Mouse (Mus musculus) CH12.LX (cell line): ENCODE measurements around the gene Irf3. TPM values are rescaled to one million over a fixed set of nuclear protein-coding genes. Genes with fewer than 3 reads are reported as not detected.

Experiments
- DNase-seq: peaks from one replicate; pipeline ENCODE4 v3.0.0-alpha.2; 2013; ENCODE audit errors: extremely low read depth
- H3K27ac ChIP-seq: 2 replicates; pipeline ENCODE4 v1.5.1; 2012; ENCODE audit warnings: low read depth, mild to moderate bottlenecking, control low read depth, moderate library complexity; ENCODE audit not compliant: insufficient read depth
- H3K27me3 ChIP-seq: replicated peaks from 2 replicates; pipeline ENCODE3; 2012; ENCODE audit warnings: inconsistent platforms
- H3K36me3 ChIP-seq, 2 experiments: replicated peaks in 1 of 2; 2 replicates each; pipeline versions ENCODE3 to v1.6.1; 2012; ENCODE audit warnings: inconsistent platforms in 1 of 2, low read length in 1 of 2, mild to moderate bottlenecking in 1 of 2, mixed read lengths in 1 of 2, moderate library complexity in 1 of 2; ENCODE audit not compliant: control insufficient read depth in 1 of 2, insufficient read depth in 1 of 2
- H3K4me1 ChIP-seq, 2 experiments: 2 replicates each; pipeline ENCODE4 v1.6.1; 2012; ENCODE audit warnings: inconsistent platforms in 1 of 2, moderate library complexity in 1 of 2; ENCODE audit not compliant: insufficient read depth in 2 of 2, control insufficient read depth in 1 of 2
- H3K4me2 ChIP-seq: 2 replicates; pipeline ENCODE4 v1.6.1; 2012; ENCODE audit warnings: low read depth, mild to moderate bottlenecking, control low read depth; ENCODE audit not compliant: poor library complexity, insufficient read depth, severe bottlenecking
- H3K4me3 ChIP-seq, 3 experiments: fragments of 150-350 bp in 1 of 3; sonication (generic) in 1 of 3; replicated peaks in 1 of 3; 2 replicates each; pipeline versions ENCODE3 to v1.5.1; 2011 to 2012; ENCODE audit warnings: low read depth in 2 of 3, low read length in 2 of 3, mild to moderate bottlenecking in 2 of 3, moderate library complexity in 2 of 3, control low read depth in 1 of 3, improper control_type of control experiment in 1 of 3, inconsistent platforms in 1 of 3, mixed read lengths in 1 of 3; ENCODE audit not compliant: poor library complexity in 1 of 3
- H3K79me2 ChIP-seq: replicated peaks from 2 replicates; pipeline ENCODE4 v1.6.1; 2012; ENCODE audit warnings: mild to moderate bottlenecking, moderate library complexity; ENCODE audit not compliant: control insufficient read depth, poor library complexity, insufficient read depth, severe bottlenecking; ENCODE audit errors: extremely low read depth
- H3K9ac ChIP-seq: 2 replicates; pipeline ENCODE4 v1.6.1; 2012; ENCODE audit warnings: low read depth, mild to moderate bottlenecking, control low read depth, moderate library complexity; ENCODE audit not compliant: insufficient read depth
- H3K9me3 ChIP-seq: replicated peaks from 2 replicates; pipeline ENCODE3; 2012; ENCODE audit warnings: low read length, inconsistent platforms, mixed read lengths
- CHD1 ChIP-seq: IDR thresholded peaks from 2 replicates; pipeline ENCODE4 v1.6.1; 2012; ENCODE audit warnings: low read depth, low read length, improper control_type of control experiment, inconsistent platforms
- CHD2 ChIP-seq: IDR thresholded peaks from 2 replicates; pipeline ENCODE4 v1.6.1; 2011; ENCODE audit warnings: low read length, improper control_type of control experiment
- EP300 ChIP-seq: IDR thresholded peaks from 2 replicates; pipeline ENCODE4 v1.6.1; 2011; ENCODE audit warnings: low read length, improper control_type of control experiment
- ETS1 ChIP-seq: conservative IDR thresholded peaks from 2 replicates; pipeline ENCODE4 v1.6.1; 2012; ENCODE audit warnings: low read depth, mild to moderate bottlenecking, inconsistent platforms, low read length, improper control_type of control experiment, moderate library complexity
- GABPA ChIP-seq: IDR thresholded peaks from 2 replicates; pipeline ENCODE4 v1.6.1; 2012; ENCODE audit warnings: low read depth, low read length, improper control_type of control experiment, inconsistent platforms; ENCODE audit not compliant: insufficient replicate concordance
- JUND ChIP-seq: conservative IDR thresholded peaks from 2 replicates; pipeline ENCODE4 v1.6.1; 2011; ENCODE audit warnings: low read depth, low read length, improper control_type of control experiment
- MAFK ChIP-seq: IDR thresholded peaks from 2 replicates; pipeline ENCODE4 v1.6.1; 2011; ENCODE audit warnings: low read length, improper control_type of control experiment; ENCODE audit not compliant: insufficient replicate concordance
- MAZ ChIP-seq: IDR thresholded peaks from 2 replicates; pipeline ENCODE4 v1.6.1; 2012; ENCODE audit warnings: low read depth, mild to moderate bottlenecking, inconsistent platforms, low read length, improper control_type of control experiment, moderate library complexity
- NELFE ChIP-seq: IDR thresholded peaks from 2 replicates; pipeline ENCODE4 v1.6.1; 2011; ENCODE audit warnings: low read depth, low read length, improper control_type of control experiment
- POLR2A ChIP-seq: IDR thresholded peaks from 2 replicates; pipeline ENCODE4 v1.6.1; 2011; ENCODE audit warnings: low read depth, mild to moderate bottlenecking, improper control_type of control experiment, low read length
- RCOR1 ChIP-seq: conservative IDR thresholded peaks from 2 replicates; pipeline ENCODE4 v1.6.1; 2012; ENCODE audit warnings: low read depth, mild to moderate bottlenecking, inconsistent platforms, low read length, improper control_type of control experiment
- SIN3A ChIP-seq: IDR thresholded peaks from 2 replicates; pipeline ENCODE4 v1.6.1; 2012; ENCODE audit warnings: low read length, improper control_type of control experiment, inconsistent platforms
- SMC3 ChIP-seq: IDR thresholded peaks from 2 replicates; pipeline ENCODE4 v1.6.1; 2011; ENCODE audit warnings: low read depth, low read length, improper control_type of control experiment
- TBP ChIP-seq: conservative IDR thresholded peaks from 2 replicates; pipeline ENCODE4 v1.6.1; 2011; ENCODE audit warnings: low read depth, low read length, improper control_type of control experiment
- USF1 ChIP-seq: IDR thresholded peaks from 2 replicates; pipeline ENCODE4 v1.6.1; 2014; ENCODE audit warnings: low read depth, mild to moderate bottlenecking, inconsistent platforms, low read length, improper control_type of control experiment
- USF2 ChIP-seq: conservative IDR thresholded peaks from 2 replicates; pipeline ENCODE4 v1.6.1; 2011; ENCODE audit warnings: low read depth, low read length, improper control_type of control experiment
- ZC3H11A ChIP-seq: IDR thresholded peaks from 2 replicates; pipeline ENCODE4 v1.6.1; 2012; ENCODE audit warnings: low read depth, mild to moderate bottlenecking, inconsistent platforms, low read length, improper control_type of control experiment
- ZKSCAN1 ChIP-seq: IDR thresholded peaks from 2 replicates; pipeline ENCODE4 v1.6.1; 2012; ENCODE audit warnings: low read depth, inconsistent platforms, low read length, improper control_type of control experiment, borderline replicate concordance
- ZNF384 ChIP-seq: IDR thresholded peaks from 2 replicates; pipeline ENCODE4 v1.6.1; 2012; ENCODE audit warnings: low read depth, low read length, improper control_type of control experiment, inconsistent platforms
- dilution Hi-C: fragments of 300-500 bp; cut with MboI; formaldehyde crosslinking; loops from 2 replicates; pipeline ENCODE4 v1.14.3; 2020; ENCODE audit warnings: low sequenced_read_pairs; ENCODE audit not compliant: extremely low pct_unique_long_range_greater_than_20kb, extremely low pct_ligation_motif_present
- in situ Hi-C: fragments of 300-500 bp; cut with MboI; formaldehyde crosslinking; loops from 3 replicates; pipeline ENCODE4 v1.14.3; 2019; ENCODE audit warnings: low sequenced_read_pairs, low pct_ligation_motif_present, low pct_unique_long_range_greater_than_20kb, mixed read lengths
- polyA plus RNA-seq: library from polyadenylated mRNA; unstranded; fragments of >175 nt; gene quantifications from 2 replicates; pipeline ENCODE4 v1.2.1, GENCODE M21; 2012; ENCODE audit warnings: low read depth; ENCODE audit not compliant: insufficient read length
- total RNA-seq, 2 experiments: library from RNA; depleted of rRNA; stranded (reverse); fragments of 300-350 nt in 1 of 2; fragments of >200 nt in 1 of 2; gene quantifications; 2 replicates each; pipeline ENCODE4 v1.2.3; 2012 to 2014

The Irf3 gene
- total and polyA plus RNA-seq, 3 experiments, result 33.5 to 79.7 (median 56.5) TPM

GRCm38 (mm10) chr7:45015957-45016612 lies 18.6 kb downstream of the Irf3 start, which contains the start of gene Scaf1 (continued):
- TF ChIP-seq MAFK (no peak), ZC3H11A (no peak), RCOR1 (no peak), NELFE (peak; percentile 26; the same call in 1 of the 2 replicates), JUND (no peak), TBP (no peak), CHD2 (peak; percentile 77), SIN3A (peak; percentile 64; the same call in 1 of the 2 replicates), POLR2A (peak; percentile 65; the same call in 1 of the 2 replicates)

DNA sequence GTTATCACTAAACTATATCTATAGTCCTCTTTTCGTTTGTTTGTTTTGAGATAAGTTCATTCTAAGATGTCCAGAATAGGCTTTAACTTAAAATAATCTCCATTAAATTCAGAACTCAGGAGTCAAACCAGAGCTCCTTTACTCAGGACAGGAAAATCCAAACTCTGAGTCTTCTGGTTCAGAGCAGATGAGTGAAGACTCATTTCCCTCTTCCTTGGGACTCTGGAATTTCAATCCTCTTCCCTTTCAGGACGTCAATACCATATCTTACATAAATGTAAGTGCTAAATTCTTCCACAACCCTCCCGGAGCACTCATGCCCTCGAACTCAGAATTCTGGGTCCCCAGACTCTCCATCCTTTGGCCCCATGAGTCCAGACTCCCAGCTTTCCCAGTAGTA lies 19.3 kb downstream of the Irf3 start:
- peak overlapping the region; percentile 53 for H3K9ac ChIP-seq
- dilution Hi-C loops (no loop called here), in situ Hi-C loops (no loop called here)
- peak overlapping the region; percentile 63 to 78 (median 67) for H3K4me3 ChIP-seq
- peaks cover 18% of the 10 kb centered on the region for H3K79me2 ChIP-seq
- DNase-seq, result no peak
- H3K4me1 ChIP-seq, result peaks cover 0 to 31% of the 10 kb centered on the region in 2 experiments; a peak in 2 of 4 replicates
- H3K27ac ChIP-seq, result peak overlapping the region; percentile 81; the same call in 1 of the 2 replicates
- H3K27me3 ChIP-seq, result no peaks in the 10 kb centered on the region
- TF ChIP-seq ZC3H11A, result no peak
- TF ChIP-seq TBP, result no peak
- TF ChIP-seq CHD2, result no peak
- no peak for TF ChIP-seq ETS1
- TF ChIP-seq SIN3A, result no peak
- no peak for TF ChIP-seq CHD1
- TF ChIP-seq MAZ, result no peak
- TF ChIP-seq EP300, result no peak
- no peak for TF ChIP-seq USF1
- no peak for TF ChIP-seq NELFE
- no peak for TF ChIP-seq ZKSCAN1
- TF ChIP-seq GABPA, result no peak
- TF ChIP-seq USF2, result no peak
- TF ChIP-seq ZNF384, result no peak
- TF ChIP-seq SMC3, result no peak
- no peaks in the 10 kb centered on the region for H3K9me3 ChIP-seq
- peaks cover 18 to 39% of the 10 kb centered on the region in 2 experiments for H3K36me3 ChIP-seq
- H3K4me2 ChIP-seq, result peak overlapping the region; percentile 53
